Mouse (Mus musculus): ENCODE data around the gene Gm3591. TPM values are rescaled to one million over a fixed set of nuclear protein-coding genes. Genes with fewer than 3 reads are reported as not detected.
"Not testable (repeated sequence)": the region's sequence is repeated elsewhere in the genome, so short reads cannot be mapped to it uniquely, and the experiment has no call there.

Gm3591 gene
- polyA plus RNA-seq (2014; fragmentation: Nextera tagmentation; extraction: Ambion mirVana): 5.6 and 8.3 TPM in 2 replicates

- not testable (repeated sequence) for DNase-seq (ENCODE audit: low spot score); H3K9me3 ChIP-seq (ENCODE audit: control insufficient read depth, low read length); H3K27ac ChIP-seq; H3K36me3 ChIP-seq (replicated peaks; ENCODE audit: control insufficient read depth, insufficient read depth); H3K27me3 ChIP-seq (ENCODE audit: control insufficient read depth, insufficient read depth, low read length); ATAC-seq (ENCODE audit: low FRiP score); H3K9ac ChIP-seq; H3K4me2 ChIP-seq (replicated peaks); H3K4me1 ChIP-seq (replicated peaks; ENCODE audit: control insufficient read depth, insufficient read depth, low read length); H3K4me3 ChIP-seq (replicated peaks; ENCODE audit: low read length)
- no CpG with 5 or more reads among the region's 2 CpGs for WGBS
Measured at GRCm38 (mm10) chr14:6412382-6412781, at the start of gene Gm3591. Gene Gm3591, minus strand, starts transcription at chr14:6412482.

DNA sequence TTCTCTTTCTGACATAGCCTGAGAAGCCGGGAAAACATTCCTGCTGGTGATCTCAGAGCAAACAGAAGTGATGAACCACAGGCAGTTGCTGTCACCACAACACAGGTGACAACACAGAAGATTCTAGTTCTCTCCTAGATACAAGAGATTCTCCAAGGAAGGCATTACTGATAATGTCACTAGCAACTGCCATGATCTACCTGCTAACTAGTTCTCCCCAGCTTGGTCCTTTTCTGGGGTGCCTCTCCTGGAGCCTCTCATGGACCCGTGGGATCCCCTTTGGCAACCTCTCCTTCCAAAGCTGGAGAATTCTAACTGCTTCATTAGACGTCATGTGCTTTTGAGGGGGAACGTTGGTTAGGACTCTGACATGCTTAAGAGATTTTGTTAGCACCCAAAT is 32.2 kb upstream of the Gm3591 start, which contains the start of gene Gm3594:
TSS of gene Gm3594 (minus strand) at position 101 of the 400 bp plus-strand sequence.
- not testable (repeated sequence) for H3K27me3 ChIP-seq (ENCODE audit: control insufficient read depth, insufficient read depth, low read length)
- no CpG with 5 or more reads among the region's 4 CpGs for WGBS

DNA sequence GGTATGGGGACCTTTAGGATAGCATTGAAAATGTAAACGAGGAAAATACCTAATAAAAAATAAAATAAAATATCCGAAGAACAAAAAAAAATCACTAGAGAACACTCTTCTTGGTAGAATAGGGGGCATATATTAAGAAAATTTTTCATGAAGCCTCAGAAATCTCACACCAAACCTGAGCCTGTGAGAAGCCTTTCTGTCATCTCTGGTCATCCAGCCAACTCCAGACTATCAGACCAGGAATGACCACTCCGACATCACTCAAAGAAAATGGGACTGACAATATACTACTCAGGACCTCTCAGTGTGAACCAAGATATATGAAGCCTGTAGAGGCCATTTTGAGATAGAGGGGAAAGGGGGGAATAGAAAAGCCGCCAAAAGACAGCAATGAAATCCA is 28.5 kb upstream of the Gm3591 start:
- not testable (repeated sequence) for H3K4me3 ChIP-seq (replicated peaks; ENCODE audit: low read length); H3K27me3 ChIP-seq (ENCODE audit: control insufficient read depth, insufficient read depth, low read length); H3K9me3 ChIP-seq (ENCODE audit: control insufficient read depth, low read length); H3K36me3 ChIP-seq (replicated peaks; ENCODE audit: control insufficient read depth, insufficient read depth); ATAC-seq (ENCODE audit: low FRiP score); H3K4me1 ChIP-seq (replicated peaks; ENCODE audit: control insufficient read depth, insufficient read depth, low read length); H3K9ac ChIP-seq; DNase-seq (ENCODE audit: low spot score); H3K27ac ChIP-seq; H3K4me2 ChIP-seq (replicated peaks)
- 80% methylated on average over 2 of the region's 4 CpGs for WGBS

More for the DNA sequence above, 32.2 kb upstream of the Gm3591 start, which contains the start of gene Gm3594:
- not testable (repeated sequence) for H3K9ac ChIP-seq; H3K36me3 ChIP-seq (replicated peaks; ENCODE audit: control insufficient read depth, insufficient read depth); H3K27ac ChIP-seq; H3K4me3 ChIP-seq (replicated peaks; ENCODE audit: low read length); H3K4me1 ChIP-seq (replicated peaks; ENCODE audit: control insufficient read depth, insufficient read depth, low read length); H3K4me2 ChIP-seq (replicated peaks); ATAC-seq (ENCODE audit: low FRiP score); DNase-seq (ENCODE audit: low spot score); H3K9me3 ChIP-seq (ENCODE audit: control insufficient read depth, low read length)

- DNase-seq (ENCODE audit: low spot score); H3K27ac ChIP-seq; H3K4me1 ChIP-seq (replicated peaks; ENCODE audit: control insufficient read depth, insufficient read depth, low read length); H3K9me3 ChIP-seq (ENCODE audit: control insufficient read depth, low read length); H3K36me3 ChIP-seq (replicated peaks; ENCODE audit: control insufficient read depth, insufficient read depth); H3K4me2 ChIP-seq (replicated peaks); ATAC-seq (ENCODE audit: low FRiP score); H3K27me3 ChIP-seq (ENCODE audit: control insufficient read depth, insufficient read depth, low read length); H3K4me3 ChIP-seq (replicated peaks; ENCODE audit: low read length); H3K9ac ChIP-seq: not testable (repeated sequence)
- 67% methylated on average over 1 of the region's 5 CpGs for WGBS
Measured at GRCm38 (mm10) chr14:6440206-6440605, 27.9 kb upstream of the Gm3591 start.

- Histone ChIP-seq H3K4me3 (replicated peaks; ENCODE audit: low read length) (peak overlapping the region; percentile 30), H3K9ac (peak overlapping the region; percentile 47; the same call in 1 of the 2 replicates), H3K4me2 (replicated peaks) (peak overlapping the region; percentile 55)
- not testable (repeated sequence) for DNase-seq (ENCODE audit: low spot score); H3K27ac ChIP-seq; ATAC-seq (ENCODE audit: low FRiP score); H3K27me3 ChIP-seq (ENCODE audit: control insufficient read depth, insufficient read depth, low read length); H3K4me1 ChIP-seq (replicated peaks; ENCODE audit: control insufficient read depth, insufficient read depth, low read length); H3K36me3 ChIP-seq (replicated peaks; ENCODE audit: control insufficient read depth, insufficient read depth); H3K9me3 ChIP-seq (ENCODE audit: control insufficient read depth, low read length)
- 4% methylated on average over 13 of the region's 42 CpGs for WGBS
Measured at GRCm38 (mm10) chr14:6426766-6427165, 14.5 kb upstream of the Gm3591 start.

DNA sequence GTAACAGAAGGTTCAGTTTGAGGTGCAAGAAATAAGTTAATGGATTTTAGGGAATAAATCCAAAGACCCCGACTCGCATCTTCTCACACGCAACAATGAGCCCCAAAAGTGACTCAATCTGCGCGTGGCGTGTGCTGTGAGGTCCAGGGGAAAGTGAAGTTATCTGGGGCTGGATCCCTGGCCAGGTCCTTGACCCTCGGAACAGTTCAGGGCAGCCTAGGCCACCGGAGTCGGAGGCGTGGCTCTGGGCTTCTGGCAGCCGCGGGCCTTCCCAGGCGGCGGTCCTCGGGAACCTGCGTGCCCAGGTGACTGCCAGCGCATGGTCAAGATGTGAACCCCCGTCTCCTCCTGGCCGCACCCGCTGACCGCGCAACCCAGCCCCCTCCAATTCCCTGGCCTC is 14.1 kb upstream of the Gm3591 start:
- H3K4me1 ChIP-seq (replicated peaks; ENCODE audit: control insufficient read depth, insufficient read depth, low read length); H3K27me3 ChIP-seq (ENCODE audit: control insufficient read depth, insufficient read depth, low read length); H3K36me3 ChIP-seq (replicated peaks; ENCODE audit: control insufficient read depth, insufficient read depth); H3K27ac ChIP-seq; H3K9me3 ChIP-seq (ENCODE audit: control insufficient read depth, low read length); ATAC-seq (ENCODE audit: low FRiP score); DNase-seq (ENCODE audit: low spot score): not testable (repeated sequence)
- Histone ChIP-seq H3K4me2 (replicated peaks) (peak overlapping the region; percentile 55), H3K4me3 (replicated peaks; ENCODE audit: low read length) (peak overlapping the region; percentile 30), H3K9ac (peak overlapping the region; percentile 47)
- WGBS: 27% methylated on average over 17 of the region's 22 CpGs

DNA sequence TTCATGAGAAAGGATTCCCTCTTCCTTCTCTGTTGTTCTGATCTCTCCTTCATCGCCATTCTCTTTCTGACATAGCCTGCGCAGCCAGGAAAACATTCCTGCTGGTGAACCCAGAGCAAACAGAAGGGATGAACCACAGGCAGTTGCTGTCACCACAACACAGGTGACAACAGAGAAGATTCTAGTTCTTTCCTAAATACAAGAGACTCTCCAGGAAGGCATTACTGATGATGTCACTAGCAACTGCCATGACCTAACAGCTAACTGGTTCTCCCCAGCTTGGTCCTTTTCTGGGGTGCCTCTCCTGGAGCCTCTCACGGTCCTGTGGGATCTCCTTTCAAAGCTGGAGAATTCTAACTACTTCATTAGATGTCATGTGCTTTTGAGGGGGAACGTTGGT is 22.1 kb downstream of the Gm3591 start, which contains the start of gene Gm16440:
TSS of gene Gm16440 (minus strand) at position 101 of the 400 bp plus-strand sequence.
- not testable (repeated sequence) for DNase-seq (ENCODE audit: low spot score); H3K27me3 ChIP-seq (ENCODE audit: control insufficient read depth, insufficient read depth, low read length); H3K9ac ChIP-seq; H3K4me3 ChIP-seq (replicated peaks; ENCODE audit: low read length); H3K4me2 ChIP-seq (replicated peaks); H3K4me1 ChIP-seq (replicated peaks; ENCODE audit: control insufficient read depth, insufficient read depth, low read length); H3K27ac ChIP-seq; H3K36me3 ChIP-seq (replicated peaks; ENCODE audit: control insufficient read depth, insufficient read depth); H3K9me3 ChIP-seq (ENCODE audit: control insufficient read depth, low read length); ATAC-seq (ENCODE audit: low FRiP score)
- whole genome bisulfite sequencing: 74% methylated on average over 2 of the region's 4 CpGs

Other genes with a start within 250 kb of the Gm3591 start
- gene Gm21560, start 193.2 kb downstream of the Gm3591 start, polyA plus RNA-seq (2014; fragmentation: Nextera tagmentation; extraction: Ambion mirVana): not detected in 2 replicates
- gene Gm3411, start 125.2 kb downstream of the Gm3591 start, polyA plus RNA-seq (2014; fragmentation: Nextera tagmentation; extraction: Ambion mirVana): 9.3 and 11.5 TPM in 2 replicates
- gene Gm21103, start 107.6 kb downstream of the Gm3591 start, polyA plus RNA-seq (2014; fragmentation: Nextera tagmentation; extraction: Ambion mirVana): 0.23 TPM in 1 of 2 replicates, not detected in the other
- not detected in 2 replicates for gene Gm3618, start 68.8 kb downstream of the Gm3591 start, polyA plus RNA-seq (2014; fragmentation: Nextera tagmentation; extraction: Ambion mirVana)
- gene Gm16440, start 22.2 kb downstream of the Gm3591 start, polyA plus RNA-seq (2014; fragmentation: Nextera tagmentation; extraction: Ambion mirVana): 0.34 TPM in 1 of 2 replicates, not detected in the other
- gene Gm3594, start 32.1 kb upstream of the Gm3591 start, polyA plus RNA-seq (2014; fragmentation: Nextera tagmentation; extraction: Ambion mirVana): not detected in 2 replicates
- gene Gm8356, start 124.8 kb upstream of the Gm3591 start, polyA plus RNA-seq (2014; fragmentation: Nextera tagmentation; extraction: Ambion mirVana): not detected in 2 replicates
- gene Gm3629, start 178.1 kb upstream of the Gm3591 start, polyA plus RNA-seq (2014; fragmentation: Nextera tagmentation; extraction: Ambion mirVana): 0.30 and 0.52 TPM in 2 replicates
- gene Gm3460, start 209.9 kb upstream of the Gm3591 start, polyA plus RNA-seq (2014; fragmentation: Nextera tagmentation; extraction: Ambion mirVana): not detected in 2 replicates

Measured in hindbrain, embryonic 14.5 days (tissue).